Mouse (Mus musculus): ENCODE data around the gene Alox12. TPM values are rescaled to one million over a fixed set of nuclear protein-coding genes. Genes with fewer than 3 reads are reported as not detected.

Alox12 gene
- polyA plus RNA-seq, 1 experiment from 2014 or later: 3.3 TPM

GRCm38 (mm10) chr11:70237457-70238167 is 17.5 kb downstream of the Alox12 start, which contains the start of gene 0610010K14Rik:
Gene 0610010K14Rik (minus strand): TSS chr11:70237914.
- Histone ChIP-seq H3K36me3 (ENCODE audit: control insufficient read depth, insufficient read depth, low read length) (peaks cover 7% of the 10 kb centered on the region; the same call in 1 of the 2 replicates), H3K9me3 (ENCODE audit: control insufficient read depth, low read length) (no peaks in the 10 kb centered on the region), H3K27ac (replicated peaks; ENCODE audit: low read depth, low read length) (peak within 1 kb of the TSS; percentile 84), H3K4me3 (ENCODE audit: low read depth, low read length) (peak within 1 kb of the TSS; percentile 89), H3K27me3 (ENCODE audit: control insufficient read depth, insufficient read depth, low read length) (no peaks in the 10 kb centered on the region), H3K4me1 (ENCODE audit: control insufficient read depth, insufficient read depth, low read length) (peaks cover 22% of the 10 kb centered on the region), H3K9ac (ENCODE audit: low read length) (peak within 1 kb of the TSS; percentile 84), H3K4me2 (ENCODE audit: low read depth, severe bottlenecking) (peak within 1 kb of the TSS; percentile 93)
- DNase-seq (ENCODE audit: low spot score) (peak; percentile 99), ATAC-seq (ENCODE audit: insufficient number of reproducible peaks, low FRiP score, low TSS enrichment, low read depth) (peak; percentile 87)
- WGBS: under 1% methylated on average over 68 of the region's 70 CpGs

- DNase-seq (ENCODE audit: low spot score) (no peak), ATAC-seq (ENCODE audit: insufficient number of reproducible peaks, low FRiP score, low TSS enrichment, low read depth) (no peak)
- Histone ChIP-seq H3K4me2 (ENCODE audit: low read depth, severe bottlenecking) (peak overlapping the region; percentile 93), H3K9me3 (ENCODE audit: control insufficient read depth, low read length) (no peaks in the 10 kb centered on the region), H3K4me3 (ENCODE audit: low read depth, low read length) (peak overlapping the region; percentile 89), H3K27me3 (ENCODE audit: control insufficient read depth, insufficient read depth, low read length) (no peaks in the 10 kb centered on the region), H3K4me1 (ENCODE audit: control insufficient read depth, insufficient read depth, low read length) (peaks cover 25% of the 10 kb centered on the region), H3K9ac (ENCODE audit: low read length) (peak overlapping the region; percentile 84), H3K27ac (replicated peaks; ENCODE audit: low read depth, low read length) (peak overlapping the region; percentile 84), H3K36me3 (ENCODE audit: control insufficient read depth, insufficient read depth, low read length) (peaks cover 7% of the 10 kb centered on the region; the same call in 1 of the 2 replicates)
- 49% methylated on average over 7 of the region's 7 CpGs for WGBS
These were observed 18.4 kb downstream of the Alox12 start for GRCm38 (mm10) chr11:70236717-70237116.

- peaks cover 25% of the 10 kb centered on the region for H3K4me1 ChIP-seq (ENCODE audit: control insufficient read depth, insufficient read depth, low read length)
These were observed 19.8 kb downstream of the Alox12 start for GRCm38 (mm10) chr11:70235254-70235900.

GRCm38 (mm10) chr11:70234497-70234896 is 20.7 kb downstream of the Alox12 start:
- ATAC-seq (ENCODE audit: insufficient number of reproducible peaks, low FRiP score, low TSS enrichment, low read depth) (no peak), DNase-seq (ENCODE audit: low spot score) (no peak)
- H3K9ac ChIP-seq (ENCODE audit: low read length): no peak overlapping the region
- no peak overlapping the region for H3K4me2 ChIP-seq (ENCODE audit: low read depth, severe bottlenecking)
- H3K27me3 ChIP-seq (ENCODE audit: control insufficient read depth, insufficient read depth, low read length): peaks cover 9% of the 10 kb centered on the region
- H3K4me3 ChIP-seq (ENCODE audit: low read depth, low read length): no peak overlapping the region
- no peaks in the 10 kb centered on the region for H3K9me3 ChIP-seq (ENCODE audit: control insufficient read depth, low read length)
- H3K4me1 ChIP-seq (ENCODE audit: control insufficient read depth, insufficient read depth, low read length): peaks cover 26% of the 10 kb centered on the region
- H3K36me3 ChIP-seq (ENCODE audit: control insufficient read depth, insufficient read depth, low read length): peaks cover 7% of the 10 kb centered on the region; the same call in 1 of the 2 replicates
- 92% methylated on average over 8 of the region's 8 CpGs for WGBS
- H3K27ac ChIP-seq (replicated peaks; ENCODE audit: low read depth, low read length): no peak overlapping the region

More at GRCm38 (mm10) chr11:70235254-70235900, 19.8 kb downstream of the Alox12 start:
- no peak overlapping the region for H3K27ac ChIP-seq (replicated peaks; ENCODE audit: low read depth, low read length)
- no peaks in the 10 kb centered on the region; the same call in 1 of the 2 replicates for H3K27me3 ChIP-seq (ENCODE audit: control insufficient read depth, insufficient read depth, low read length)
- no peak for ATAC-seq (ENCODE audit: insufficient number of reproducible peaks, low FRiP score, low TSS enrichment, low read depth)
- no peak overlapping the region for H3K4me2 ChIP-seq (ENCODE audit: low read depth, severe bottlenecking)
- H3K4me3 ChIP-seq (ENCODE audit: low read depth, low read length): no peak overlapping the region
- H3K36me3 ChIP-seq (ENCODE audit: control insufficient read depth, insufficient read depth, low read length): peaks cover 7% of the 10 kb centered on the region; the same call in 1 of the 2 replicates
- H3K9ac ChIP-seq (ENCODE audit: low read length): no peak overlapping the region
- H3K9me3 ChIP-seq (ENCODE audit: control insufficient read depth, low read length): no peaks in the 10 kb centered on the region
- no peak for DNase-seq (ENCODE audit: low spot score)
- 93% methylated on average over 12 of the region's 12 CpGs for WGBS

GRCm38 (mm10) chr11:70234037-70234436 is 21.1 kb downstream of the Alox12 start:
- peaks cover 29% of the 10 kb centered on the region for H3K4me1 ChIP-seq (ENCODE audit: control insufficient read depth, insufficient read depth, low read length)
- ATAC-seq (ENCODE audit: insufficient number of reproducible peaks, low FRiP score, low TSS enrichment, low read depth): no peak
- 70% methylated on average over 5 of the region's 5 CpGs for WGBS
- H3K4me3 ChIP-seq (ENCODE audit: low read depth, low read length): no peak overlapping the region
- H3K27me3 ChIP-seq (ENCODE audit: control insufficient read depth, insufficient read depth, low read length): peaks cover 13% of the 10 kb centered on the region
- peaks cover 7% of the 10 kb centered on the region; the same call in 1 of the 2 replicates for H3K36me3 ChIP-seq (ENCODE audit: control insufficient read depth, insufficient read depth, low read length)
- no peaks in the 10 kb centered on the region for H3K9me3 ChIP-seq (ENCODE audit: control insufficient read depth, low read length)
- H3K27ac ChIP-seq (replicated peaks; ENCODE audit: low read depth, low read length): no peak overlapping the region
- no peak overlapping the region for H3K9ac ChIP-seq (ENCODE audit: low read length)
- no peak for DNase-seq (ENCODE audit: low spot score)
- no peak overlapping the region for H3K4me2 ChIP-seq (ENCODE audit: low read depth, severe bottlenecking)

GRCm38 (mm10) chr11:70233016-70233415 is 22.1 kb downstream of the Alox12 start:
- peaks cover 23% of the 10 kb centered on the region for H3K27me3 ChIP-seq (ENCODE audit: control insufficient read depth, insufficient read depth, low read length)
- H3K27ac ChIP-seq (replicated peaks; ENCODE audit: low read depth, low read length): no peak overlapping the region; the same call in 1 of the 2 replicates
- WGBS: 39% methylated on average over 8 of the region's 8 CpGs
- no peaks in the 10 kb centered on the region for H3K9me3 ChIP-seq (ENCODE audit: control insufficient read depth, low read length)
- peak overlapping the region; percentile 61 for H3K4me2 ChIP-seq (ENCODE audit: low read depth, severe bottlenecking)
- ATAC-seq (ENCODE audit: insufficient number of reproducible peaks, low FRiP score, low TSS enrichment, low read depth) (no peak), DNase-seq (ENCODE audit: low spot score) (no peak)
- peaks cover 23% of the 10 kb centered on the region for H3K4me1 ChIP-seq (ENCODE audit: control insufficient read depth, insufficient read depth, low read length)
- H3K4me3 ChIP-seq (ENCODE audit: low read depth, low read length): peak overlapping the region; percentile 28; the same call in 1 of the 2 replicates
- H3K36me3 ChIP-seq (ENCODE audit: control insufficient read depth, insufficient read depth, low read length): peaks cover 7% of the 10 kb centered on the region; the same call in 1 of the 2 replicates
- peak overlapping the region; percentile 67 for H3K9ac ChIP-seq (ENCODE audit: low read length)

- Histone ChIP-seq H3K27me3 (ENCODE audit: control insufficient read depth, insufficient read depth, low read length) (peaks cover 28% of the 10 kb centered on the region), H3K9me3 (ENCODE audit: control insufficient read depth, low read length) (no peaks in the 10 kb centered on the region), H3K36me3 (ENCODE audit: control insufficient read depth, insufficient read depth, low read length) (peaks cover 7% of the 10 kb centered on the region; the same call in 1 of the 2 replicates), H3K4me3 (ENCODE audit: low read depth, low read length) (peak overlapping the region; percentile 28), H3K27ac (replicated peaks; ENCODE audit: low read depth, low read length) (no peak overlapping the region; the same call in 1 of the 2 replicates), H3K9ac (ENCODE audit: low read length) (peak overlapping the region; percentile 67), H3K4me2 (ENCODE audit: low read depth, severe bottlenecking) (peak overlapping the region; percentile 61), H3K4me1 (ENCODE audit: control insufficient read depth, insufficient read depth, low read length) (peaks cover 23% of the 10 kb centered on the region)
- ATAC-seq (ENCODE audit: insufficient number of reproducible peaks, low FRiP score, low TSS enrichment, low read depth) (no peak), DNase-seq (ENCODE audit: low spot score) (peak; percentile 80)
- 6% methylated on average over 9 of the region's 10 CpGs for WGBS
These were observed 22.6 kb downstream of the Alox12 start for GRCm38 (mm10) chr11:70232546-70232945.

GRCm38 (mm10) chr11:70230239-70230727 is 24.9 kb downstream of the Alox12 start:
- H3K4me3 ChIP-seq (ENCODE audit: low read depth, low read length): peak overlapping the region; percentile 21; the same call in 1 of the 2 replicates
- no peaks in the 10 kb centered on the region for H3K9me3 ChIP-seq (ENCODE audit: control insufficient read depth, low read length)
- ATAC-seq (ENCODE audit: insufficient number of reproducible peaks, low FRiP score, low TSS enrichment, low read depth) (peak; percentile 27; the same call in 1 of the 2 replicates), DNase-seq (ENCODE audit: low spot score) (peak; percentile 94)
- H3K36me3 ChIP-seq (ENCODE audit: control insufficient read depth, insufficient read depth, low read length): peaks cover 7% of the 10 kb centered on the region; the same call in 1 of the 2 replicates
- peaks cover 20% of the 10 kb centered on the region for H3K4me1 ChIP-seq (ENCODE audit: control insufficient read depth, insufficient read depth, low read length)
- peaks cover 51% of the 10 kb centered on the region for H3K27me3 ChIP-seq (ENCODE audit: control insufficient read depth, insufficient read depth, low read length)
- 2% methylated on average over 32 of the region's 32 CpGs for WGBS
- H3K4me2 ChIP-seq (ENCODE audit: low read depth, severe bottlenecking): peak overlapping the region; percentile 37; the same call in 1 of the 2 replicates
- no peak overlapping the region for H3K27ac ChIP-seq (replicated peaks; ENCODE audit: low read depth, low read length)
- no peak overlapping the region for H3K9ac ChIP-seq (ENCODE audit: low read length)

Measured in limb, embryonic 11.5 days (tissue).